Mouse (Mus musculus) Patski (cell line): ENCODE results near the gene Ncln. TPM values are rescaled to one million over a fixed set of nuclear protein-coding genes. Genes with fewer than 3 reads are reported as not detected.

ENCODE experiments used
- ATAC-seq: fragments of 100-300 bp; one replicate; pipeline ENCODE4 v1.8.0; 2021
- CTCF ChIA-PET: fragments of 350-600 bp; sonication (Branson Sonifier 250); formaldehyde crosslinking; loops from one replicate; lab custom pipeline; 2022; ENCODE audit warnings: inconsistent platforms; lab: Charles Lee
- POLR2A ChIA-PET: fragments of 350-600 bp; sonication (Branson Sonifier 250); formaldehyde crosslinking; loops from one replicate; lab custom pipeline; 2022; ENCODE audit warnings: antibody characterized with exemption, inconsistent platforms; lab: Charles Lee
- DNase-seq: peaks from one replicate; pipeline ENCODE4 v3.0.0-alpha.2; 2011; ENCODE audit warnings: low read depth, low spot score
- H3K27me3 ChIP-seq: fragments of 371-371 bp; one replicate; pipeline ENCODE4 v1.5.1; 2021
- CTCF ChIP-seq: fragments of 100-300 bp; IDR thresholded peaks from one replicate; pipeline ENCODE4 v1.5.1; 2021
- in situ Hi-C: fragments of 300-500 bp; cut with MboI; formaldehyde crosslinking; loops from 3 replicates; pipeline ENCODE4 v1.11.1; 2018; ENCODE audit warnings: low pct_unique_long_range_greater_than_20kb, mixed read lengths
- polyA plus RNA-seq: library from polyadenylated mRNA; unstranded; gene quantifications from one replicate; pipeline ENCODE4 v1.2.3, GENCODE M21; 2021

The Ncln gene
- polyA plus RNA-seq, result 104 TPM

GRCm38 (mm10) chr10:81496264-81496901, at the start of gene Ncln:
Gene Ncln (minus strand): TSS chr10:81496392.
- ChIA-PET CTCF (interaction anchor here (1.7 kb wide), 1 partner anchor 54 kb away, joined by 11 read pairs; no protein-coding TSS in a partner anchor), POLR2A (interaction anchor here (0.6 to 1.6 kb wide), 3 partner anchors 28 to 67 kb away, joined by 3 to 6 read pairs (median 3); partner anchors contain the start of gene Gna11)
- DNase-seq (peak; percentile 89), ATAC-seq (peak; percentile 94)
- no peak for TF ChIP-seq CTCF
- no peaks in the 10 kb centered on the region for H3K27me3 ChIP-seq
- in situ Hi-C loops, result no loop called here

GRCm38 (mm10) chr10:81545161-81545747, 49.1 kb upstream of the Ncln start, which contains the start of gene Gna11:
Gene Gna11 (minus strand): TSS chr10:81545190.
- CTCF ChIA-PET, result no interaction called here
- POLR2A ChIA-PET, result interaction anchor here (0.6 to 1.1 kb wide), 4 partner anchors 25 to 523 kb away, joined by 3 to 6 read pairs (median 5); partner anchors contain the start of gene Ncln
- no peaks in the 10 kb centered on the region for H3K27me3 ChIP-seq
- no peak for TF ChIP-seq CTCF
- DNase-seq, result peak; percentile 87
- peak; percentile 91 for ATAC-seq
- in situ Hi-C loops, result no loop called here

GRCm38 (mm10) chr10:81544296-81545160, 48.3 kb upstream of the Ncln start:
- CTCF ChIA-PET, result interaction anchor here (1.2 to 1.3 kb wide), 2 partner anchors 18 to 93 kb away, joined by 3 to 6 read pairs; no protein-coding TSS in a partner anchor
- POLR2A ChIA-PET, result interaction anchor here (0.6 to 1.3 kb wide), 6 partner anchors 26 to 524 kb away, joined by 3 to 6 read pairs (median 4); partner anchors contain the start of gene Ncln

DNA sequence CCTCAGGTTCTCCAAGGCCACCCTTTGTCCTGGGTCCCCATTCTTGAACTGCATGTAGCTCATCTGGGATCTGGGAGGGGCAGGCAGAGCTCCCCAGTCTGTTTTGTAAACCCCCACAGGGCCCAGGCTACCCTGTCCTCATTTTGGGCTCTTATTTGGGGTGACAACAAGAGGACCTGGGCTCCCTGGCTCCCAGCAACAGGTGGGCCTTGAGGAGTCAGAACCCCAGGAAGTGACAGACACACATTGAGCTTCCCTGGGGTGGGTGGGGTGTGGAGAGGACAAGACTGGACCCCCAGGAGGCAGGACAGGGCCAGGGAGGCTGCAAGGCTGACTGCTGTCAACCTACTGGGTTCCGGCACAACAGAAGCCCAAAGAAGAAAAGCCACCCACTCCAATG, 47.4 kb upstream of the Ncln start:
- in situ Hi-C loops, result no loop called here
- CTCF ChIA-PET, result interaction anchor here (1.2 to 1.3 kb wide), 2 partner anchors 17 to 92 kb away, joined by 3 to 6 read pairs; no protein-coding TSS in a partner anchor
- ATAC-seq (no peak), DNase-seq (no peak)
- no peak for TF ChIP-seq CTCF
- H3K27me3 ChIP-seq, result no peaks in the 10 kb centered on the region
- POLR2A ChIA-PET, result interaction anchor here (0.7 to 1.3 kb wide), 2 partner anchors 27 to 31 kb away, joined by 3 read pairs; no protein-coding TSS in a partner anchor

More at GRCm38 (mm10) chr10:81544296-81545160, 48.3 kb upstream of the Ncln start:
- ATAC-seq (peak; percentile 4), DNase-seq (no peak)
- TF ChIP-seq CTCF, result no peak
- in situ Hi-C loops, result no loop called here
- no peaks in the 10 kb centered on the region for H3K27me3 ChIP-seq

DNA sequence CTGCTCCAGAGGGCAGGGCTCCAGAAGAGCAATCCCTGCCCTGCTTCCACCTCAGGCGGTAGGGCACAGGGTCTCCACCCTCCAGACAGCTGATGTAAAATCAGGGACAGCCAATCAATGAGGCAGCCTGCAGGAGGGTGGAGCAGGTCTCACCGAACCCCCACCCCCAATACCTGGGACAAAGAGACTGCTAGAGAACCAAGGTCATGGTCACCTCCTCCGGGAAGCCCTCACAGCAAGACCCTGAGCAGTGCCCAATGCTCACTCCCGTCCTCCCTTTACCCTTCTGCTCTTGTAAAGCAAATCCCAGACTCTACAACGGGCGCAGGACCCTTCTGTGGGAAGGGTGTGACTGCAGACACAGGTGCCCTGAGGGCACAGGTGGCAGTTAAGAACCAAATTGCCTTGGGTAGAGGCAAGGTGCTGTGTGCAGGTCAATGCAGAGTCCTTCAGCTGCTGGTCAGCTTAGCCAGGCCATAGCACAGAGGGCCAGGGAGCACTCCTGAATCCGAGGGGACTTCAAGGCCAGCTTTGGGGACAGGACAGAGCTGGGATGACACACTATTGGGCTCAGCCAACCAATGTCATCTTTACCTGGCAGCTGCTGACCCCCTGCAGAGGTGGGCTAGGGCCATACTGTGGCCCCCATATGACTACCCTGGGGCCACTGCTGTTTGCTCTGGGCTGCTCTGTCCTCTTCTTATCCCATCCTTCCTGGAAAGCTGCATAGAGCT, 46.7 kb upstream of the Ncln start:
- no peaks in the 10 kb centered on the region for H3K27me3 ChIP-seq
- no peak for ATAC-seq
- ChIA-PET CTCF (interaction anchor here (1.2 to 1.3 kb wide), 2 partner anchors 16 to 91 kb away, joined by 3 to 6 read pairs; no protein-coding TSS in a partner anchor), POLR2A (interaction anchor here (1.3 kb wide), 1 partner anchor 28 kb away, joined by 3 read pairs; no protein-coding TSS in a partner anchor)
- DNase-seq, result no peak
- TF ChIP-seq CTCF, result no peak
- in situ Hi-C loops, result no loop called here

DNA sequence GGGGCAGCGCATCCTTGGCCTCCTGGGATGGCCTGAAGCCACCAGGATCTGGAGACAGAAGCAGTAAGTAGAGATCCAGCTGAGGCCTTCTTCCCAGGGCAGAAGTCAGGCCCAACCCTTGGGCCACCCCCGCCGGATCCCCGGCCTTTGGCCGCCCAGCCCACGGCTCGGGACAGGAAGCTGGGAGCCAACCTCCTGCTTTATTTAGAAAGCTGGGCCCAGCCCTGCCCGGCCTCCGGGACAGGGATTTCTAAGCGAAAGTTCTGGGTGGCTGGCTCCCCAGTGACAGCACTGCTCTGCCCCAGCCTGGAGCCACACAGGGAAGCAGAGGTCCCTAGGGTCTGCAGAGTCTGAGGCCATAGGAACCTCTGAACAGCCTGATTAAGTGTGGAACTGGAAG, 45.6 kb upstream of the Ncln start:
- no peak for ATAC-seq
- CTCF ChIA-PET, result interaction anchor here (1.5 kb wide), 1 partner anchor 10 kb away, joined by 5 read pairs; no protein-coding TSS in a partner anchor
- DNase-seq, result no peak
- POLR2A ChIA-PET, result no interaction called here
- in situ Hi-C loops, result no loop called here
- TF ChIP-seq CTCF, result no peak
- H3K27me3 ChIP-seq, result no peaks in the 10 kb centered on the region

DNA sequence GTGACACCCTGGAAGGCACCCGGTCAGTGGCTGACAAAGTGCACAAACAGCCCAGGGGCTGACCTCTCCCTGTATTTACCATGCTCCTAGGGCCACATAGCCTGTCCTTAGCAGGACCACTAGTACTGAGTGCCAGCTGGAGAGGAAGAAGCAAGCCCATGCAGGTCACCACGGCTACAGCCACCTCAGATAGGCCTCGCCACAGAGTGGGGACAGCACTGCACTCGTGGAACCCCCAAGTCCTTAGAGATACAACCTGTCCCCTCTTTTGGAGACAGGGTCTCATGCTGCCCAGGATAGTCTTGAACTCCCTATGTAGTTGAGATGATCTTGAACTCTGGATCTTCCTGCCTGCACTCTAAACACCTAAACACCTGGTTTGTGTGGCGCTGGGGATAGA, 45.2 kb upstream of the Ncln start:
- POLR2A ChIA-PET, result no interaction called here
- in situ Hi-C loops, result no loop called here
- TF ChIP-seq CTCF, result no peak
- no peak for DNase-seq
- no peaks in the 10 kb centered on the region for H3K27me3 ChIP-seq
- no peak for ATAC-seq
- CTCF ChIA-PET, result interaction anchor here (1.5 kb wide), 1 partner anchor 10 kb away, joined by 5 read pairs; no protein-coding TSS in a partner anchor

DNA sequence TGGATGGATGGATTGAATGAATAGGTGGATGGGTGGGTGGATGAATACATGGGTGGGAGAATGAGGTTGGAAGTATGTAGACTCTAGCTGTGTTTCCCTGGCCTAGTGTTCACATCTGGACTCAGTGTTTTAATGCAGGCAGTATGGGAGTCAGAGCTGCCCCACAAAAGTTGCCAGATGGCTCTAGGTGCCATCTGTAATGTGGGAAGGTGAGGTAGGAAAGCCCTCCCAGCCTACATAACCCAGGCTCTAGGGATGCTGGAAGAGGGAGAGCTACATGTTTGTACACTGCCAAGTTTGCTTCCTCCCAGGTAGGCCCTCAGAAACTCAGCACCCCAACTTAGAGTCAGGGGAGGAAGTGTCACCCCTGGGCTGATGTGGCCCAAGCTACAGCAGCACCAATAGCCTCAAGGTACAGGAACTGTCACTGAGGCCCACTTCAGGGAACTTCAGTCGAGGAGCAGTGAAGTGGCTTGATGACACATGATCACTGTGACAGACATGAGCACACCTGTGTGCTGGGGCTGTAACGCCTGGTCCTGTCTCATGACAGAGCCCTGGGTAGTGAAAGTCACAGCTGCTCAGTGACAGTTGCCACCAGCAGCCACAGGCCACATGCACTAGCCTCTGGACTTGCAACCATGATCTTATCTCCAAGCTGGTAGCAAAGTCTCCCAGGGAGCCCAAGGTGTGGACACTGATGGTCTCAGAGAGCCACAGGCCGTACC, 42.3 kb upstream of the Ncln start:
- CTCF ChIA-PET, result interaction anchor here (1.0 to 1.5 kb wide), 2 partner anchors 12 to 35 kb away, joined by 3 to 4 read pairs; no protein-coding TSS in a partner anchor
- no peak for TF ChIP-seq CTCF
- POLR2A ChIA-PET, result no interaction called here
- no peak for ATAC-seq
- no peaks in the 10 kb centered on the region for H3K27me3 ChIP-seq
- in situ Hi-C loops, result no loop called here
- no peak for DNase-seq

- ChIA-PET CTCF (interaction anchor here (1.5 kb wide), 1 partner anchor 34 kb away, joined by 4 read pairs; no protein-coding TSS in a partner anchor), POLR2A (no interaction called here)
- ATAC-seq, result no peak
- no peak for DNase-seq
- in situ Hi-C loops, result no loop called here
- H3K27me3 ChIP-seq, result no peaks in the 10 kb centered on the region
- no peak for TF ChIP-seq CTCF
Measured at GRCm38 (mm10) chr10:81537429-81537828, 41.2 kb upstream of the Ncln start.
